Mouse (Mus musculus) MEL (cell line): ENCODE results near the gene Cyp39a1. TPM values are rescaled to one million over a fixed set of nuclear protein-coding genes. Genes with fewer than 3 reads are reported as not detected.

Experiments used
- DNase-seq: peaks from one replicate; pipeline ENCODE4 v3.0.0; 2011; ENCODE audit warnings: low read depth, low spot score
- H3K27ac ChIP-seq: 2 replicates; pipeline ENCODE4 v1.5.1; 2012; ENCODE audit warnings: low read depth, mild to moderate bottlenecking, control low read depth, low read length, moderate library complexity; ENCODE audit not compliant: control insufficient read depth
- H3K27me3 ChIP-seq, 2 experiments: fragments of 150-350 bp in 1 of 2; sonication (generic) in 1 of 2; 2 replicates each; pipeline ENCODE4 v1.6.1; 2012; ENCODE audit warnings: low read length in 2 of 2, mild to moderate bottlenecking in 2 of 2, improper control_type of control experiment in 1 of 2, moderate library complexity in 1 of 2; ENCODE audit not compliant: insufficient read depth in 2 of 2, control insufficient read depth in 1 of 2
- H3K36me3 ChIP-seq, 2 experiments: 2 replicates each; pipeline ENCODE4 v1.6.1; 2012 to 2014; ENCODE audit warnings: low read length in 2 of 2, improper control_type of control experiment in 1 of 2, inconsistent platforms in 1 of 2, mild to moderate bottlenecking in 1 of 2; ENCODE audit not compliant: insufficient read depth in 2 of 2, control insufficient read depth in 1 of 2
- H3K4me1 ChIP-seq, 2 experiments: fragments of 150-350 bp in 1 of 2; sonication (generic) in 1 of 2; 2 replicates each; pipeline ENCODE4 v1.6.1; 2012; ENCODE audit warnings: low read length in 2 of 2, improper control_type of control experiment in 1 of 2, mild to moderate bottlenecking in 1 of 2; ENCODE audit not compliant: insufficient read depth in 2 of 2, control insufficient read depth in 1 of 2
- H3K4me3 ChIP-seq, 2 experiments: fragments of 150-350 bp in 1 of 2; sonication (generic) in 1 of 2; 2 replicates each; pipeline ENCODE4 v1.5.1; 2012; ENCODE audit warnings: low read depth in 2 of 2, low read length in 2 of 2, mild to moderate bottlenecking in 2 of 2, moderate library complexity in 2 of 2, control low read depth in 1 of 2, improper control_type of control experiment in 1 of 2; ENCODE audit not compliant: control insufficient read depth in 1 of 2, insufficient read depth in 1 of 2
- H3K79me2 ChIP-seq: 2 replicates; pipeline ENCODE4 v1.6.1; 2012; ENCODE audit warnings: mild to moderate bottlenecking, low read length, moderate library complexity; ENCODE audit not compliant: control insufficient read depth, poor library complexity, insufficient read depth
- H3K9ac ChIP-seq: 2 replicates; pipeline ENCODE4 v1.6.1; 2012; ENCODE audit warnings: low read depth, mild to moderate bottlenecking, control low read depth, low read length, moderate library complexity; ENCODE audit not compliant: control insufficient read depth, poor library complexity, severe bottlenecking
- H3K9me3 ChIP-seq: fragments of 150-350 bp; sonication (generic); replicated peaks from 2 replicates; pipeline ENCODE4 v1.6.1; 2012; ENCODE audit warnings: mild to moderate bottlenecking, low read length, improper control_type of control experiment, moderate library complexity; ENCODE audit not compliant: insufficient read depth
- BHLHE40 ChIP-seq: IDR thresholded peaks from 2 replicates; pipeline ENCODE4 v1.6.1; 2012; ENCODE audit warnings: low read depth, mild to moderate bottlenecking, inconsistent platforms, low read length, improper control_type of control experiment, borderline replicate concordance
- E2F4 ChIP-seq: IDR thresholded peaks from 2 replicates; pipeline ENCODE4 v1.6.1; 2011; ENCODE audit warnings: low read depth, low read length, improper control_type of control experiment, borderline replicate concordance
- ELF1 ChIP-seq: IDR thresholded peaks from 2 replicates; pipeline ENCODE4 v1.6.1; 2014; ENCODE audit warnings: low read depth, mild to moderate bottlenecking, inconsistent platforms, low read length, improper control_type of control experiment, moderate library complexity
- ETS1 ChIP-seq: IDR thresholded peaks from 2 replicates; pipeline ENCODE4 v1.6.1; 2012; ENCODE audit warnings: low read depth, mild to moderate bottlenecking, inconsistent platforms, low read length, improper control_type of control experiment, moderate library complexity
- GATA1 ChIP-seq: IDR thresholded peaks from 2 replicates; pipeline ENCODE4 v1.6.1; 2011; ENCODE audit warnings: low read depth, low read length, improper control_type of control experiment
- HCFC1 ChIP-seq: IDR thresholded peaks from 2 replicates; pipeline ENCODE4 v1.6.1; 2012; ENCODE audit warnings: low read depth, mild to moderate bottlenecking, inconsistent platforms, low read length, improper control_type of control experiment, moderate library complexity
- MAFK ChIP-seq: IDR thresholded peaks from 2 replicates; pipeline ENCODE4 v1.6.1; 2011; ENCODE audit warnings: low read depth, mild to moderate bottlenecking, low read length, improper control_type of control experiment, borderline replicate concordance
- MAX ChIP-seq: IDR thresholded peaks from 2 replicates; pipeline ENCODE4 v1.6.1; 2011; ENCODE audit warnings: low read length, improper control_type of control experiment
- NRF1 ChIP-seq: IDR thresholded peaks from 2 replicates; pipeline ENCODE4 v1.6.1; 2014; ENCODE audit warnings: low read depth, mild to moderate bottlenecking, inconsistent platforms, low read length, improper control_type of control experiment, moderate library complexity; ENCODE audit not compliant: poor library complexity, insufficient read depth, severe bottlenecking
- POLR2A ChIP-seq, 2 experiments: IDR thresholded peaks; 2 replicates each; pipeline ENCODE4 v1.6.1; 2011 to 2012; ENCODE audit warnings: low read length in 2 of 2, mild to moderate bottlenecking in 2 of 2, control low read depth in 1 of 2, improper control_type of control experiment in 1 of 2, low read depth in 1 of 2, moderate library complexity in 1 of 2; ENCODE audit not compliant: control insufficient read depth in 1 of 2, insufficient read depth in 1 of 2, poor library complexity in 1 of 2
- POLR2AphosphoS2 ChIP-seq: IDR thresholded peaks from 2 replicates; pipeline ENCODE4 v1.6.1; 2011; ENCODE audit warnings: low read length, improper control_type of control experiment
- POLR2AphosphoS5 ChIP-seq: IDR thresholded peaks from 2 replicates; pipeline ENCODE4 v1.6.1; 2012; ENCODE audit warnings: low read depth, borderline replicate concordance, mild to moderate bottlenecking, inconsistent platforms, low read length, moderate library complexity, mixed read lengths
- RAD21 ChIP-seq: IDR thresholded peaks from 2 replicates; pipeline ENCODE4 v1.6.1; 2011; ENCODE audit warnings: mild to moderate bottlenecking, low read depth, low read length, improper control_type of control experiment
- RCOR1 ChIP-seq: IDR thresholded peaks from 2 replicates; pipeline ENCODE4 v1.6.1; 2012; ENCODE audit warnings: low read depth, mild to moderate bottlenecking, inconsistent platforms, low read length, improper control_type of control experiment
- SIN3A ChIP-seq: IDR thresholded peaks from 2 replicates; pipeline ENCODE4 v1.6.1; 2012; ENCODE audit warnings: low read length, improper control_type of control experiment, inconsistent platforms
- TBP ChIP-seq: IDR thresholded peaks from 2 replicates; pipeline ENCODE4 v1.8.0; 2011; ENCODE audit warnings: low read depth, low read length, improper control_type of control experiment
- USF2 ChIP-seq, 2 experiments: IDR thresholded peaks; 2 replicates each; pipeline ENCODE4 v1.6.1; 2011 to 2012; ENCODE audit warnings: improper control_type of control experiment in 2 of 2, low read length in 2 of 2, borderline replicate concordance in 1 of 2, inconsistent platforms in 1 of 2, low read depth in 1 of 2, mild to moderate bottlenecking in 1 of 2; ENCODE audit not compliant: insufficient read depth in 1 of 2
- ZKSCAN1 ChIP-seq: IDR thresholded peaks from 2 replicates; pipeline ENCODE4 v1.6.1; 2012; ENCODE audit warnings: low read depth, mild to moderate bottlenecking, inconsistent platforms, low read length, improper control_type of control experiment, moderate library complexity
- ZMIZ1 ChIP-seq: IDR thresholded peaks from 2 replicates; pipeline ENCODE4 v1.6.1; 2012; ENCODE audit warnings: low read depth, mild to moderate bottlenecking, inconsistent platforms, low read length, improper control_type of control experiment, moderate library complexity
- polyA plus RNA-seq, 2 experiments: library from polyadenylated mRNA; stranded (reverse) in 1 of 2; unstranded in 1 of 2; fragments of >175 nt in 1 of 2; fragments of >200 nt in 1 of 2; gene quantifications; 2 replicates each; pipeline versions ENCODE4 v1.2.1 to v1.2.4; 2012; ENCODE audit warnings: low replicate concordance in 2 of 2, low read depth in 1 of 2; ENCODE audit not compliant: insufficient read length in 2 of 2, insufficient read depth in 1 of 2, missing spikeins in 1 of 2
- total RNA-seq: library from RNA; depleted of rRNA; stranded (reverse); fragments of 300-350 nt; gene quantifications from 2 replicates; pipeline ENCODE4 v1.2.3, GENCODE M21; 2012

Gene Cyp39a1
- total and polyA plus RNA-seq, 3 experiments, result not detected

- Histone ChIP-seq H3K4me3 (no peak overlapping the region), H3K79me2 (no peaks in the 10 kb centered on the region)
Measured at GRCm38 (mm10) chr17:43734252-43734651, 67.0 kb downstream of the Cyp39a1 start.

GRCm38 (mm10) chr17:43743933-43744332, 76.7 kb downstream of the Cyp39a1 start:
- no peak overlapping the region for H3K9ac ChIP-seq
- H3K4me3 ChIP-seq, result no peak overlapping the region
- no peaks in the 10 kb centered on the region for H3K4me1 ChIP-seq
- no peaks in the 10 kb centered on the region for H3K9me3 ChIP-seq
- H3K36me3 ChIP-seq, result no peaks in the 10 kb centered on the region
- no peaks in the 10 kb centered on the region for H3K27me3 ChIP-seq
- no peak overlapping the region for H3K27ac ChIP-seq
- DNase-seq, result no peak
- H3K79me2 ChIP-seq, result no peaks in the 10 kb centered on the region
- TF ChIP-seq RCOR1, result no peak
- TF ChIP-seq E2F4, result no peak
- no peak for TF ChIP-seq POLR2AphosphoS5
- no peak for TF ChIP-seq ETS1

More at GRCm38 (mm10) chr17:43734252-43734651, 67.0 kb downstream of the Cyp39a1 start:
- TF ChIP-seq MAX, result no peak
- no peak for TF ChIP-seq NRF1
- no peak for TF ChIP-seq TBP
- TF ChIP-seq ELF1, result no peak
- TF ChIP-seq POLR2AphosphoS2, result no peak
- no peak for TF ChIP-seq HCFC1
- TF ChIP-seq USF2 (IDR thresholded peaks at IDR 0.05; ENCODE audit: borderline replicate concordance in 1 of 2, insufficient read depth in 1 of 2, low read depth in 1 of 2, low read length in 2 of 2), result no peak
- TF ChIP-seq ZMIZ1, result no peak
- TF ChIP-seq ZKSCAN1, result no peak
- TF ChIP-seq BHLHE40, result no peak
- no peak for TF ChIP-seq SIN3A
- no peak for TF ChIP-seq RAD21
- no peak for TF ChIP-seq MAFK
- TF ChIP-seq POLR2A (IDR thresholded peaks at IDR 0.05; ENCODE audit: control insufficient read depth in 1 of 2, insufficient read depth in 1 of 2, low read depth in 1 of 2, low read length in 2 of 2, poor library complexity in 1 of 2), result no peak
- TF ChIP-seq ETS1, result no peak
- TF ChIP-seq GATA1, result no peak
- H3K36me3 ChIP-seq, result no peaks in the 10 kb centered on the region
- no peak for DNase-seq
- no peaks in the 10 kb centered on the region for H3K27me3 ChIP-seq
- H3K9me3 ChIP-seq, result no peaks in the 10 kb centered on the region
- H3K27ac ChIP-seq, result no peak overlapping the region
- H3K4me1 ChIP-seq, result no peaks in the 10 kb centered on the region
- no peak overlapping the region for H3K9ac ChIP-seq
